Mouse (Mus musculus): ENCODE results near the gene Fbxo34. TPM values are rescaled to one million over a fixed set of nuclear protein-coding genes. Genes with fewer than 3 reads are reported as not detected.
"Not testable (repeated sequence)": the region's sequence is repeated elsewhere in the genome, so short reads cannot be mapped to it uniquely, and the experiment has no call there.

Fbxo34 gene
- total RNA-seq, 2 experiments from 2014 or later = 15.1 to 16.2 TPM

- no peak for DNase-seq
- intact Hi-C loops (cut with DNase I) = no loop called here
Observed at GRCm38 (mm10) chr14:47510244-47510643, 60.0 kb downstream of the Fbxo34 start.

DNA sequence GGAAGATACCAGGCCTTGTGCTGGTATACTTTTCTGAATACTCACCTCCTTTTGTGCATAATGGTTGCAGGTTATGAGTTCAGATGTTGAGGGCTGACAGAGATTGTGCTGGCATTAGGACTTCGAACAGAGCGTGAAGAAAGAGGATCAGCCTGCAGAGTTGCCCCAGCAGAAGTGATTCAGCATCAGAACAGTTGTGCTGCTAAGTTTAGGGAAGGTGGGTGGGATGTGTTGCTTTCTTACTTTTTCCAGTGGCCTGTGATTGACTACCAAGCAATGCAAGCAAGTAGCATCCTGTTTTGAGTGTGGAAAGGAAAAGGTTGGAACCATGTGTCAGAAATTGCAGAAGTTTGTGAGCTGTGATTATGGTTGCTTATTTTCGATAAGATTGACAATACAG, 63.4 kb downstream of the Fbxo34 start:
- DNase-seq = no peak
- intact Hi-C loops (cut with DNase I) = no loop called here

GRCm38 (mm10) chr14:47514816-47515453, 64.7 kb downstream of the Fbxo34 start:
- intact Hi-C loops (cut with DNase I) = no loop called here
- peak; percentile 18 to 42 for DNase-seq

GRCm38 (mm10) chr14:47515636-47516035, 65.4 kb downstream of the Fbxo34 start:
- intact Hi-C loops (cut with DNase I) = no loop called here
- DNase-seq = no peak

DNA sequence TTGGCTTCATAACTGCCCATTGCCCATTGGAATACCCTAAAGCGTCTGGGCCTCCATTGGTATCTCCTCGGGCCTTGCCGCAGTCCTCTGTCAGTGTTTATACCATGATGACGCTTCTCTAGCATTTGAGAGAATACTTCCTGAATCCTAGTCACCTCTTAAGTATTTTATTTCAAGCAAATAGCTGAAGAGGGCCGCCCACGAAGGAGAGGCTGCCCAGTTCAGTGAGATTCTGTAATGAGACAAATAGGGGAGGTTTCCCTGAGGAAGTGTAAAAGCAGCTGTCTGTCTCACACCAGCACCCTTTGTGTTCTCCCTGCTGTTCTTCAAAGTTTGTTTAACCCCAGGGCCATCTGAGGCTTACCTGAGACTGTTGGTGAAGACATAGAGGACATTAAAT, 66.5 kb downstream of the Fbxo34 start:
- intact Hi-C loops (cut with DNase I) = no loop called here
- DNase-seq = no peak

GRCm38 (mm10) chr14:47518619-47519018, 68.4 kb downstream of the Fbxo34 start:
- intact Hi-C loops (cut with DNase I) = no loop called here
- peak; percentile 37 to 54 for DNase-seq

GRCm38 (mm10) chr14:47520751-47521449, 70.7 kb downstream of the Fbxo34 start:
- intact Hi-C loops (cut with DNase I) = no loop called here
- DNase-seq = no peak

- intact Hi-C loops (cut with DNase I) = no loop called here
- no peak for DNase-seq
Observed at GRCm38 (mm10) chr14:47521609-47522008, 71.4 kb downstream of the Fbxo34 start.

- intact Hi-C loops (cut with DNase I) = no loop called here
- no peak for DNase-seq
Observed at GRCm38 (mm10) chr14:47522301-47522700, 72.1 kb downstream of the Fbxo34 start.

DNA sequence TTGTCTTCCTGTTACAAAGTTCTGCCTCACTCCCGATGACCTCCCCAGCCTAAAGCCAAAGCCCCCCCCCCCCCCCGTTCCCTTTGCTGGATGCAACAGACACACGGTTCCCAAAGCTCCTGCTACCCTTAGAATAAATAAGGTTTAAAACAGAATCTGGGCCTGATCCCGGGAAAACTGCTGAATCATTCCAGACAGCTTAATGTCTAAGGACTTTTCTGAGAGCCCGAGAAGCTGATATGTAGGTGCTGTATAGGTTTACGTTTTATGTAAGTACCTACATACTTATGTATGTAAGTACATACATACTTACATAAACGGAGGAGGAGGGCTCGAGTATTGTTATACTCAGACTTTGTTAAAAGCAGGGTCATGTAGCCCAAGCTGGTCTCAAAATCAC, 75.2 kb downstream of the Fbxo34 start:
- intact Hi-C loops (cut with DNase I) = loop anchor here (5.0 kb wide), 1 partner anchor 108 kb away; the partner anchor contains the start of gene Dlgap5

GRCm38 (mm10) chr14:47525861-47526260, 75.6 kb downstream of the Fbxo34 start:
- no peak for DNase-seq
- intact Hi-C loops (cut with DNase I) = loop anchor here (5.0 kb wide), 1 partner anchor 109 kb away; the partner anchor contains the start of gene Dlgap5

More for the DNA sequence above, 75.2 kb downstream of the Fbxo34 start:
- DNase-seq = no peak

DNA sequence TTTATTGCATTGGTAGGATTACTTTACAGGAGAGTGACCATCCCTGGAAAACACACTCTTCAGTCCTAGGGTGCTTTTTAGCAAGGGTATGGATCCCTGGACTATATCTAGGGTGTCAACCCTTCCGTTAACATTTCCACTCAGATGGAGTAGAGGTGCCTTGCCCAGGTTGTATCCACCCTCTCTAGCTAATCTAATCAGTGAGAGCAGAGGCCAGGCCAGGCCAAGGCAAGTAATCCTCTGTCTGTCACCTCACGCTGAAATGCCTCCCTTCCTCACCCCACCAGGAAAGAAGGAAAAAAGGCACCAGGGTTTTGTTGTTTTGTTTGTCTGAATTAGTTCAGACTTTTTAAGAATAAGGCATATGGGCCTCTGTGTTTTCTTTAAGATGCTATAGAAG, 77.6 kb downstream of the Fbxo34 start:
- intact Hi-C loops (cut with DNase I) = loop anchor here (5.0 kb wide), 1 partner anchor 111 kb away; the partner anchor contains the start of gene Dlgap5
- DNase-seq = no peak

DNA sequence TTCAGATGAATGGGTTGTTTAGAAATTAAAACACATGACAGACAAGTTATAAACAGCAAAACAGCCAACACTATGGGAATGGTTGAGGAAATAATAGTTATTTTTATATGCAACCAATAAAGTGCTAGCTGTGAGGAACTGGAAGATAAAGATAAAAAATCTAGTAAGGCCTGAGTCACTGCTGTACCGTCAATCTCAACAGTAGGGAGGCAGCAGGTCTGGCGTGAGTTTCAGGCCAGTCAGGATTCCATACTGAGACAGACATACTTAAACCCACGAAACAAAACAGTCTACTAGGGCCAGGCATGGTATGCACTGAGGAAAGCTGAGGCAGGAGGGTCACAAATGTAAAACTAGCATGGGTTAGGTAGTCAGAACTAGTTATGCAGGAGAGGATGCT, 78.1 kb downstream of the Fbxo34 start:
- intact Hi-C loops (cut with DNase I) = loop anchor here (5.0 kb wide), 1 partner anchor 111 kb away; the partner anchor contains the start of gene Dlgap5

GRCm38 (mm10) chr14:47529019-47529418, 78.8 kb downstream of the Fbxo34 start:
- intact Hi-C loops (cut with DNase I) = loop anchor here (5.0 kb wide), 1 partner anchor 112 kb away; the partner anchor contains the start of gene Dlgap5
- DNase-seq = peak; percentile 57 to 76

More for the DNA sequence above, 78.1 kb downstream of the Fbxo34 start:
- no peak for DNase-seq

DNA sequence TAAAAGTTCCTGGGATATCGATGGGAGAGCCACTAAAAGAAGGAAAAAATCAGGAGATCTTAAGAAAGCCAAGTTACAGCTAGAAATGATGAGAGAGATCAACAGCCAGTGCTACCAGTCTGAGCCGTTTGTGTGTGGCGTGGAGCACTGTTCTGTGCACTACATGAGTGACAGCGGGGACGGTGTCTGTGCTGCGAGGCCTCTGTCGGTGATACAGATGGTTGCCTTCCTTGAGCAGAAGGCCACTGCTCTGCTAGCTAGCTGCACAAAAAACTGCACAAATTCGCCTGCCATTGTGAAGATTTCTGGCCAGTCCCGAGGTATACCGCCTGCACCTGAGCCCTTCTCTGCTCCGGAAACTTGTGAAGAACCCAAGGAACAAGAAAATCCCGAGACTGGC, 79.4 kb downstream of the Fbxo34 start:
- intact Hi-C loops (cut with DNase I) = loop anchor here (5.0 kb wide), 1 partner anchor 112 kb away; the partner anchor contains the start of gene Dlgap5
- not testable (repeated sequence) for DNase-seq

- no peak for DNase-seq
- intact Hi-C loops (cut with DNase I) = loop anchor here (2.0 to 5.0 kb wide), 2 partner anchors 60 to 195 kb away; no protein-coding TSS in a partner anchor
Observed at GRCm38 (mm10) chr14:47532496-47532895, 82.3 kb downstream of the Fbxo34 start.

DNA sequence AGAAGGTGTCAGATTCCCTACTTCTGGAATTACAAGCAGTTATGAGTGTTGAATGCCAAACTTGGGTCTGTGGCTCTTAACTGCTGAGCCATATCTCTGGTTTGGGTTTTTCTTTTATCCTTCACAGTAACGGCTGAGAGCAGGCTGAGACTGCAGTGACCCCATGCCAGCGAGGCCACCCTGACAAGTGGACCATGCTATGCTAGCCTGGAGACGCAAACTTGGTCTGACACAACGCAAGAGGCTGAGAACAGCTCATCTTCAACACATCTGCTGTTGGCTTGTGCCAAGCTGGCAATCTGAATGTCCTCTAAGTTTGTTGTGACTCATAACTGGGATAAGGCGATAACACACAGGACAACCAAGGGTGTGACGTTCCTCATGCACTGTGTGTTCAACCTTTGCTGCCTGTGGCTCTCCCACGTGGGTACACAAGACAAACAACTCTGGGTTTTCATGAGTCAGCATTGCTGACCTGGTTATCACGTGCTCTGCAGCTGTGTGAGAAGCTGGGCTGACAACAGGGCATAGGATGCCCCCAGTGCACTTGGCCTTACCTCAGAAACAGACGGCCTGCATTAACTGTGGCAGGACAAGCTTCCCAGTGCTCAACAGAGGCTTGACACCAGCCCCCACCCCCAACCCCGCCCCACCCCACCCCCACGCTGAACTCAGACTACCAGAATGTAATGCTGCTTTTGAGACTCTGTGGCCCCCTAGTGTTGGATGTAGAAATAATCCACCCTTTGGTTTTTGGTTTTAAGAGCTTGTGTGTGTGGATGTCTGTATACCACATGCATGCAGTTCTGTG, 83.3 kb downstream of the Fbxo34 start:
- DNase-seq = peak; percentile 36 to 51
- intact Hi-C loops (cut with DNase I) = loop anchor here (2.0 to 5.0 kb wide), 2 partner anchors 61 to 196 kb away; no protein-coding TSS in a partner anchor

DNA sequence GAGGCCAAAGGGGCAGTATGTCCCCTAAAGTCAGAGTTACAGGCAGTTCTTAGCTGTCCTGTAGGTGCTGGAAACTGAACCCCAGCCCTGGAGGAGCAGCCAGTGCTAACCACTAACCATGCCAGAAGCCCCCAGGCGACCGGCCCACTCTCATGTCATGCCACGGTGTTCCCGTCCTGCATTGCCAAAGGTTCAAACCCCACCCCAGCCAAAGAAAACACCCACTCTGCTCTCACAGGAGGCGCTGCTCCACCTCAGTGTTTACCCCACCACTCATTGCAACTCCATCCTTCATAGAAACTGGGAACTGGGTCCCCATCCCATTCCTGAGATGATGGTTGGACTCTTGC, 83.9 kb downstream of the Fbxo34 start:
- intact Hi-C loops (cut with DNase I) = loop anchor here (5.0 kb wide), 1 partner anchor 197 kb away; no protein-coding TSS in a partner anchor
- DNase-seq = no peak

DNA sequence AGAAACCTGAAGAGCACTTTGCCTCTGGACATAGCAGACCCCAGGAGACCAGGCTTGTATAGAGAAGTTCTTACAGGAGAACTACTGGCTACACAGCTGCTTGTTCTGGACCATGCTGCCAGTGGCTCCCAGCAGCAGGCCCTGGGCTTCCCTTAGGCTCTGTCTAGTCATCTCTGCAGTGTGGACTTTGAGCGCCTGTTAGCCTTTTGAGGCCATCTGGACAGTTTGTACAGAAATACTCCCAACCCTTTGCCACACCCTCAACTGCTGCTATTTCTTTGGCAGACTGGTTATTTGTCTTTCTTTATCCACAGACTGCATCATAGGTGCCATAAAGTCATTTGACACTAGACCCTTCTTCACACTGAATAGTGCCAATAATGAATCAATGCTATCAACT, 84.9 kb downstream of the Fbxo34 start:
- intact Hi-C loops (cut with DNase I) = no loop called here
- DNase-seq = no peak

- intact Hi-C loops (cut with DNase I) = no loop called here
- no peak for DNase-seq
Observed at GRCm38 (mm10) chr14:47541325-47541948, 91.2 kb downstream of the Fbxo34 start.

Data from heart, postnatal 14 days (tissue).